Mouse (Mus musculus) G1E (cell line): ENCODE results near the gene Ccl25. TPM values are rescaled to one million over a fixed set of nuclear protein-coding genes. Genes with fewer than 3 reads are reported as not detected.
"Not testable (repeated sequence)": the region's sequence is repeated elsewhere in the genome, so short reads cannot be mapped to it uniquely, and the experiment has no call there.

Experiments
- ATAC-seq: 2 replicates; pipeline ENCODE4 v1.8.0; 2016; ENCODE audit warnings: mild to moderate bottlenecking; ENCODE audit not compliant: insufficient number of reproducible peaks, poor library complexity, low FRiP score, severe bottlenecking; ENCODE audit errors: extremely low read depth
- DNase-seq: peaks from one replicate; pipeline ENCODE4 v3.0.0; 2012; ENCODE audit warnings: low spot score
- H3K27me3 ChIP-seq: 2 replicates; pipeline ENCODE4 v1.6.1; 2012; ENCODE audit warnings: mild to moderate bottlenecking, low read length, inconsistent platforms; ENCODE audit not compliant: insufficient read depth
- H3K36me3 ChIP-seq: replicated peaks from 2 replicates; pipeline ENCODE3; 2012; ENCODE audit warnings: mild to moderate bottlenecking, inconsistent platforms
- H3K4me1 ChIP-seq: 2 replicates; pipeline ENCODE4 v1.6.1; 2012; ENCODE audit warnings: low read depth, low read length, inconsistent platforms, mixed read lengths; ENCODE audit not compliant: insufficient read depth
- H3K4me3 ChIP-seq: 2 replicates; pipeline ENCODE4 v1.5.1; 2012; ENCODE audit warnings: low read depth, mild to moderate bottlenecking, inconsistent platforms, low read length, moderate library complexity, mixed read lengths
- H3K9me3 ChIP-seq: replicated peaks from 2 replicates; pipeline ENCODE4 v1.6.1; 2012; ENCODE audit warnings: inconsistent platforms
- CTCF ChIP-seq: IDR thresholded peaks from 2 replicates; pipeline ENCODE4 v1.5.1; 2012; ENCODE audit warnings: low read depth, low read length, inconsistent platforms, mixed read lengths
- GATA1 ChIP-seq: IDR thresholded peaks from 2 replicates; pipeline ENCODE4 v1.6.1; 2012; ENCODE audit warnings: borderline replicate concordance, low read length, inconsistent platforms, mixed read lengths
- GATA2 ChIP-seq: IDR thresholded peaks from 2 replicates; pipeline ENCODE4 v1.6.1; 2012; ENCODE audit warnings: low read depth, low read length, inconsistent platforms, borderline replicate concordance
- POLR2AphosphoS5 ChIP-seq: IDR thresholded peaks from 2 replicates; pipeline ENCODE4 v1.6.1; 2012; ENCODE audit warnings: low read depth, low read length, inconsistent platforms; ENCODE audit not compliant: insufficient replicate concordance
- TAL1 ChIP-seq: conservative IDR thresholded peaks from 2 replicates; pipeline ENCODE4 v1.6.1; 2012; ENCODE audit warnings: low read depth, low read length, inconsistent platforms, mixed read lengths
- polyA plus RNA-seq: library from polyadenylated mRNA; stranded (reverse); fragments of >175 nt; gene quantifications from 2 replicates; pipeline ENCODE4 v1.2.3, GENCODE M21; 2012
- total RNA-seq, 2 experiments: library from RNA; stranded (forward) in 1 of 2; stranded (reverse) in 1 of 2; fragments of 200-1000 nt in 1 of 2; fragments of >200 nt in 1 of 2; fragmentation: Nextera tagmentation in 1 of 2; gene quantifications; 2 replicates each; pipeline ENCODE4 v1.2.3; 2014 to 2017

Ccl25 gene
- total and polyA plus RNA-seq, 3 experiments: 1.9 to 69.3 (median 16.0) TPM

DNA sequence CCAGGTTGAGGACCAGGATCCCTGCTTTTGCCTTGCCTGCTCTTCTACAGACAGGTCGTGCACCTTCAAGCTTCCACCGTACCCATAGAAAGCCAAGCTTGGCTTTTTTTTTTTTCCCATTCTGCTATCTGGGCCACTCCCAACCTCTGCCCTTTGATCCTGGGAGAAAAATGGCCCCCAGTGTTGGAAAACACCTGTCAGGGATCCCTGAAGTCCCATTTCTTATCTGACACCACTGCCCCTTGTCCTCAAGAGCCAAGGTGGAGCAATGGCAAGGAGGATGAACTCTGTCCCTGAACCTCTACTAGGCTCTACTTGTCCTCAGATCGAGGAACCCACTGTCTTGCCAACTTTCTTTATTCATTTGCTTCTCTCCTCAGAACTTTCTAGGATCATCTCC lies 25.6 kb downstream of the Ccl25 start:
- Histone ChIP-seq H3K36me3 (peaks cover 7% of the 10 kb centered on the region), H3K9me3 (no peaks in the 10 kb centered on the region), H3K4me3 (no peak overlapping the region), H3K27me3 (no peaks in the 10 kb centered on the region; the same call in 1 of the 2 replicates), H3K4me1 (no peaks in the 10 kb centered on the region)
- DNase-seq (no peak), ATAC-seq (no peak)
- no peak for TF ChIP-seq TAL1
- TF ChIP-seq POLR2AphosphoS5: no peak
- TF ChIP-seq GATA2: no peak
- TF ChIP-seq CTCF: no peak
- no peak for TF ChIP-seq GATA1

DNA sequence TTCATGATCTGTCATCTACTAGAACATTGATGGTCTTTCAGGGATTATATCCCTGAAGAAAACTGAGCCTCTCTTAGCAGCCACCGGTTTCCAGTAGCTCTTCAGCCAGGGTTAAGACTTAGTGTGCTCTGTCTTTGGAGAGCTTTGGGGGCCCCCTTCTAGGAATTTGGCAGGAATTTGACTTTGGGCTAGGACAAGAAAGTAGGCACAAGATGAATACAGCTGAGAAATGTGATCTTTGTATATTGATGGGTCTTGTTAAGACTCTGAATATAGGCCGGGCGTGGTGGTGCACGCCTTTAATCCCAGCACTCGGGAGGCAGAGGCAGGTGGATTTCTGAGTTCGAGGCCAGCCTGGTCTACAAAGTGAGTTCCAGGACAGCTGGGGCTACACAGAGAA lies 27.6 kb downstream of the Ccl25 start:
- ATAC-seq: not testable (repeated sequence)

DNA sequence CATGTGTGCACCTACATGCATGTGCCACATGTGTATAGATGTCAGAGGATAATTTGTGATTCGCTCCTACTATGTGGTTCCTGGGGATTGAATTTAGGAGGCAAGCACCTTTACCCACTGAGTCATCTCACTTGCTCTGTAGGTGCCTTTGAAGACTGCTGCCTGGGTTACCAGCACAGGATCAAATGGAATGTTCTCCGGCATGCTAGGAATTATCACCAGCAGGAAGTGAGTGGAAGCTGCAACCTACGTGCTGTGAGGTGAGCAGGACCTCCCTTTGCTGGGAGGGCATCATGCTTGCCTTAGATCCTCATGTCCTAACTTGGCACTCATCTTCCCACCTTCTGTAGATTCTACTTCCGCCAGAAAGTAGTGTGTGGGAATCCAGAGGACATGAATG lies 28.7 kb downstream of the Ccl25 start:
- Histone ChIP-seq H3K4me1 (no peaks in the 10 kb centered on the region), H3K27me3 (no peaks in the 10 kb centered on the region; the same call in 1 of the 2 replicates), H3K36me3 (no peaks in the 10 kb centered on the region), H3K9me3 (no peaks in the 10 kb centered on the region), H3K4me3 (no peak overlapping the region)
- no peak for DNase-seq
- ATAC-seq: no peak
- TF ChIP-seq POLR2AphosphoS5 (no peak), CTCF (no peak), TAL1 (no peak), GATA2 (no peak)

More for the DNA sequence above, 27.6 kb downstream of the Ccl25 start:
- not testable (repeated sequence) for H3K27me3 ChIP-seq, H3K36me3 ChIP-seq, H3K4me1 ChIP-seq, DNase-seq, H3K9me3 ChIP-seq, H3K4me3 ChIP-seq

DNA sequence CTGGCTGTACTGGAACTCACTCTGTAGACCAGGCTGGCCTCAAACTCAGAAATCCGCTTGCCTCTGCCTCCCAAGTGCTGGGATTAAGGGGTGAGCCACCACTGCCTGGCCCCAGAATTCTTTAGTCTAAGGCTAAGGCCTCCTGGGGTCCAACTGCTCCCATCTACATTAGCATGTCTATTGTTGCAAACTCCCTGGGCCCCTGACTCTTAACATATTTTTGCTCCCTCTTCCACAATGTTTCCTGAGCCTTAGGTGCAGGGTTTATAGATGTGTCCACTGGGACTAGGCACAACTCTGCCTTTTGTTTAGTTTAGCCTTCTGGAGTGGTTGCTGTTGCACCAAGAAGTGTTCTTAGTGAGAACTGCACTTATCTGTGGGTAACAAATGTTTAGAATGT lies 29.5 kb downstream of the Ccl25 start:
- Histone ChIP-seq H3K4me3 (no peak overlapping the region), H3K27me3 (no peaks in the 10 kb centered on the region; the same call in 1 of the 2 replicates), H3K4me1 (no peaks in the 10 kb centered on the region), H3K9me3 (no peaks in the 10 kb centered on the region), H3K36me3 (no peaks in the 10 kb centered on the region)
- DNase-seq (no peak), ATAC-seq (no peak)
- TF ChIP-seq TAL1 (no peak), GATA1 (no peak), GATA2 (no peak), CTCF (no peak), POLR2AphosphoS5 (no peak)

DNA sequence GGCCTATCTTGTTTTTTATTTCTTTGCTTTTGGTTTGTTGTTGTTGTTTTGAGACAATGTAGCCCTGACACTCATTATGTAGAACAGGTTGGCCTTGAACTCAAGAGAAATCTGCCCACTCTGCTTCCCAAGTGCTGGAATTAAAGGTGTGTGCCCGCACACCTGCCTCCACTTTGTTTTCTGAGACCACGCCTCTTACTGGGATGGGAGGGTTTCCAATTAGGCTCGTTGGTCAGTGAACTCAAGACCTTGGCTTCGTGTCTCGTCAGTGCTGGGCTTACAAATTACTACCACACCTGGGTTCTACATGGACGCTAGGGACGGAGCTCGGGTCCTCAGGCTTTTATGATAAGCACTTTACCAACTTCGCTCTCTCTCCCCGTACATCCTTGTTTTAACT lies 30.4 kb downstream of the Ccl25 start:
- Histone ChIP-seq H3K9me3 (no peaks in the 10 kb centered on the region), H3K4me1 (no peaks in the 10 kb centered on the region), H3K4me3 (no peak overlapping the region), H3K27me3 (no peaks in the 10 kb centered on the region; the same call in 1 of the 2 replicates), H3K36me3 (no peaks in the 10 kb centered on the region)
- ATAC-seq: no peak
- no peak for TF ChIP-seq GATA1
- TF ChIP-seq GATA2: no peak
- TF ChIP-seq POLR2AphosphoS5: no peak
- TF ChIP-seq TAL1: no peak
- TF ChIP-seq CTCF: no peak
- no peak for DNase-seq

DNA sequence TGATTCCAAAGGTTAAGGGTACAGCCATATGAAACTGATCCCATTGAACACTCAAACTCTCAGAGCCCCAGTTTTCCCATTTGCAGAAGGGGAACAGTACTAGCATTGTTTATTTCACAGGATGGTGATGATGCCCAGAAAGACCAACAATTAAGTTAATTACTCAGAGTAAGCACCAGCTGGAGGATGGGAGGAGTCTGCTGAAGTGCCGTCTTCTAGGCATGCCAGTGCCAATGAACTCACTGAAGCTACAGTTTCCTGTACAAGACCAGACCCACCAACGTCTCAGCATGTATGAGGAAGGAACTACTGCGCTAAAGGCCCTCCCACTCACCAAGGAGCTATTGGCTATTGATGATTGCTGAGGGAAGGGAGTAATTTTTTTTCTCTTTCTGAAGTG lies 34.4 kb downstream of the Ccl25 start:
- ATAC-seq (no peak), DNase-seq (no peak)
- H3K9me3 ChIP-seq: no peaks in the 10 kb centered on the region
- TF ChIP-seq CTCF (no peak), GATA2 (no peak), GATA1 (no peak), POLR2AphosphoS5 (no peak), TAL1 (no peak)
- H3K4me3 ChIP-seq: no peak overlapping the region
- no peaks in the 10 kb centered on the region for H3K36me3 ChIP-seq
- H3K27me3 ChIP-seq: peaks cover 6% of the 10 kb centered on the region
- no peaks in the 10 kb centered on the region for H3K4me1 ChIP-seq

DNA sequence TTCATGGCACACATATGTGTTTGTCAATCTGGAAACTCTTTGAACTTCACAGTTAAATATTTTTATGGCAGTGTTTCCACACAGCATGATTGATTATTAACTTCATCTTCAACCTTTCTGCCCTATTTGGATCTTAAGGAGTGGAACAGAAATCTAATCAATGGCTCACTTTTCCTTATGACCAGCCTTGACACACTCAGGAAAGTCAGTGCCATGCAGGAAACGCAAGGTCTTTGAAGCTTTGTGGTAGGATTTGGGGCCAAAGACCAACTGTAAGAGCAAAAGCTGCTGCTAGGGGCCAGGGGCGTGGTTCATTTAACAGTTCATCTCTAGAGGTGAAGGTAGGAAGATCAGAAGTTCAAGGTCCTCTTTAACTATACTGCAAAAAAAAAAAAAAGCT lies 35.9 kb downstream of the Ccl25 start:
- Histone ChIP-seq H3K4me3 (no peak overlapping the region), H3K4me1 (no peaks in the 10 kb centered on the region), H3K27me3 (peaks cover 6% of the 10 kb centered on the region), H3K36me3 (no peaks in the 10 kb centered on the region), H3K9me3 (no peaks in the 10 kb centered on the region)
- TF ChIP-seq GATA1 (no peak), TAL1 (no peak), CTCF (no peak), GATA2 (no peak), POLR2AphosphoS5 (no peak)
- no peak for DNase-seq
- no peak for ATAC-seq
